Mouse (Mus musculus) spleen, adult 2 months (tissue): ENCODE measurements at regions not wholly inside any gene's neighbourhood (a gene's known extent, or its start where the extent isn't known, plus 50 kb on each side); places are given as distances from the start of the nearest gene placed in this dataset.

Experiments
- CTCF ChIP-seq: fragments of 200-500 bp; IDR thresholded peaks from 2 replicates; pipeline ENCODE4 v1.5.1; 2011; ENCODE audit warnings: mild to moderate bottlenecking, inconsistent platforms; ENCODE audit not compliant: insufficient read depth, insufficient read length, insufficient replicate concordance; ENCODE audit errors: extremely low read depth
- POLR2A ChIP-seq: fragments of 200-500 bp; IDR thresholded peaks from 2 replicates; pipeline ENCODE4 v1.6.1; 2011; ENCODE audit warnings: low read depth, low read length, inconsistent platforms

DNA sequence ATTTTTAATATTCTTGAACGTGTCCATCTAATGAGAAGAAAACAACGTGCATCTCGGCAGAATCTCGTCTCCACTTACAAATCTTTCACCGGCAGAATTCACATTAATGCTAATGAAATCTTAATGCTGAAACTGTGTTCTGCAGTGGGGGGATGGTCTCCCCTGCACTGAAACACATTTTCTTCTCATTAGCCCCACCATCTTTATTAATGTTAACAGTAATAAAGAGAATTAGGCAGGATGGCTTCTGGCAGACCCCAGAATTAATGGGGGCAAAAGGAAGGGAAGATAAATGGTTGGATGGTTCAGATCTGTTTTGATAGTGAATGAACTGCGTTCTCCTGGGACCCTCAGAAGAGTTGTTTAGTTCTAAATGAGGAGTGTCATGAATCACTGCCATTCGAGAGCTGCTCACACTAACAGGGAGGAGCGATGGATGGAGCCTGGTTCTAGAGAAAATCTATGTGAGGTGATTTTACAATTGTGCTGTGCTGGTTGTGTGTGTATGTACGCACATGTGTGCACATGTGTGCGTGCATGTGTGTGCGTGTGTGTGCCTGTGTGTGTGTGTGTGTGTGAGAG is 198.9 kb downstream of the Foxo1 start:
- TF ChIP-seq CTCF (no peak), POLR2A (no peak)
